Mouse (Mus musculus): ENCODE results near the gene Mrps34.

- no peak for TF ChIP-seq CHD1 (IDR thresholded peaks at IDR 0.05; ENCODE audit: low read depth, low read length)
- TF ChIP-seq CTCF (conservative IDR thresholded peaks at IDR 0.05 in 1 of 2, IDR thresholded peaks at IDR 0.05 in 1 of 2; ENCODE audit: low read depth in 2 of 2, low read length in 2 of 2) = no peak
- TF ChIP-seq EP300 (IDR thresholded peaks at IDR 0.05; ENCODE audit: low read length) = no peak
- TF ChIP-seq UBTF (IDR thresholded peaks at IDR 0.05; ENCODE audit: low read depth, low read length) = no peak
- TF ChIP-seq NRF1 (IDR thresholded peaks at IDR 0.05; ENCODE audit: low read depth, low read length) = no peak
- TF ChIP-seq POLR2AphosphoS2 (IDR thresholded peaks at IDR 0.05; ENCODE audit: low read depth, low read length) = no peak
- TF ChIP-seq MAX (IDR thresholded peaks at IDR 0.05; ENCODE audit: low read length) = no peak
- TF ChIP-seq MAFK (IDR thresholded peaks at IDR 0.05; ENCODE audit: insufficient replicate concordance, low read length) = no peak
- TF ChIP-seq POLR2A (IDR thresholded peaks at IDR 0.05; ENCODE audit: low read depth, low read length) = no peak
- no peak for TF ChIP-seq TBP (conservative IDR thresholded peaks at IDR 0.05; ENCODE audit: low read depth, low read length)
- no peak for TF ChIP-seq BHLHE40 (IDR thresholded peaks at IDR 0.05; ENCODE audit: low read depth, low read length)
- TF ChIP-seq NELFE (IDR thresholded peaks at IDR 0.05; ENCODE audit: low read depth, low read length) = no peak
These were observed 12.7 kb downstream of the Mrps34 start for GRCm38 (mm10) chr17:24907591-24907990.
